Mouse (Mus musculus) lung, embryonic 14.5 days (tissue): Measurements from ENCODE around the gene Col9a2. TPM values are rescaled to one million over a fixed set of nuclear protein-coding genes. Genes with fewer than 3 reads are reported as not detected.

Source experiments
- ATAC-seq: fragments of 200-750 bp; cut with Nextera tagmentation; 2 replicates; pipeline ENCODE4 v1.8.0; 2017; ENCODE audit warnings: mild to moderate bottlenecking, moderate TSS enrichment, moderate library complexity; ENCODE audit not compliant: insufficient read depth
- DNase-seq: peaks from one replicate; pipeline ENCODE4 v3.0.0-alpha.2; 2015
- H3K27ac ChIP-seq: fragments of 300-500 bp; sonication (generic); 2 replicates; pipeline ENCODE4 v1.5.1; 2014; ENCODE audit warnings: low read depth, mild to moderate bottlenecking, moderate library complexity
- H3K27me3 ChIP-seq: fragments of 300-500 bp; sonication (generic); 2 replicates; pipeline ENCODE4 v1.6.1; 2014; ENCODE audit warnings: low read length, control low read depth; ENCODE audit not compliant: insufficient read depth
- H3K36me3 ChIP-seq: fragments of 300-500 bp; sonication (generic); 2 replicates; pipeline ENCODE4 v1.6.1; 2014; ENCODE audit warnings: control low read depth; ENCODE audit not compliant: insufficient read depth
- H3K4me1 ChIP-seq: fragments of 300-500 bp; sonication (generic); 2 replicates; pipeline ENCODE4 v1.6.1; 2014; ENCODE audit warnings: antibody characterized with exemption, control low read depth; ENCODE audit not compliant: insufficient read depth
- H3K4me2 ChIP-seq: fragments of 300-500 bp; sonication (generic); 2 replicates; pipeline ENCODE4 v1.6.1; 2014; ENCODE audit warnings: mild to moderate bottlenecking
- H3K4me3 ChIP-seq: fragments of 300-500 bp; sonication (generic); 2 replicates; pipeline ENCODE4 v1.5.1; 2014; ENCODE audit warnings: low read depth, low read length
- H3K9ac ChIP-seq: fragments of 300-500 bp; sonication (generic); 2 replicates; pipeline ENCODE4 v1.6.1; 2014
- H3K9me3 ChIP-seq: fragments of 300-500 bp; sonication (generic); 2 replicates; pipeline ENCODE4 v1.6.1; 2016; ENCODE audit warnings: low read depth, low read length, control low read depth
- CTCF ChIP-seq: IDR thresholded peaks from 2 replicates; pipeline ENCODE4 v1.5.1; 2016; ENCODE audit warnings: antibody characterized with exemption, low read depth
- WGBS: fragments of 180-500 bp; shearing (Covaris S2); extraction: QIAGEN DNeasy Blood & Tissue Kit; methylation state at CpG from one replicate; pipeline ENCODE4 v1.1.7; 2014; 5-methylcytosine and 5-hydroxymethylcytosine counted together
- polyA plus RNA-seq: library from polyadenylated mRNA; unstranded; fragments of >200 nt; fragmentation: Nextera tagmentation; extraction: Ambion mirVana; gene quantifications from 2 replicates; pipeline ENCODE4 v1.2.1, GENCODE M21; 2014

Col9a2 gene
- polyA plus RNA-seq, 1 experiment from 2014 or later = 9.3 TPM

- no peak overlapping the region for H3K27ac ChIP-seq
- peaks cover 22% of the 10 kb centered on the region for H3K27me3 ChIP-seq
- peak overlapping the region; percentile 77 for H3K4me2 ChIP-seq
- no peak for TF ChIP-seq CTCF
- no peak for DNase-seq
- peak overlapping the region; percentile 43 for H3K4me3 ChIP-seq
- no peak overlapping the region for H3K9ac ChIP-seq
- no peaks in the 10 kb centered on the region for H3K36me3 ChIP-seq
- H3K4me1 ChIP-seq = peaks cover 13% of the 10 kb centered on the region
- no peak for ATAC-seq
- H3K9me3 ChIP-seq = no peaks in the 10 kb centered on the region
- 59% methylated on average over 14 of the region's 14 CpGs for WGBS
Observed at GRCm38 (mm10) chr4:121040323-121040722, 1.1 kb downstream of the Col9a2 start.

DNA sequence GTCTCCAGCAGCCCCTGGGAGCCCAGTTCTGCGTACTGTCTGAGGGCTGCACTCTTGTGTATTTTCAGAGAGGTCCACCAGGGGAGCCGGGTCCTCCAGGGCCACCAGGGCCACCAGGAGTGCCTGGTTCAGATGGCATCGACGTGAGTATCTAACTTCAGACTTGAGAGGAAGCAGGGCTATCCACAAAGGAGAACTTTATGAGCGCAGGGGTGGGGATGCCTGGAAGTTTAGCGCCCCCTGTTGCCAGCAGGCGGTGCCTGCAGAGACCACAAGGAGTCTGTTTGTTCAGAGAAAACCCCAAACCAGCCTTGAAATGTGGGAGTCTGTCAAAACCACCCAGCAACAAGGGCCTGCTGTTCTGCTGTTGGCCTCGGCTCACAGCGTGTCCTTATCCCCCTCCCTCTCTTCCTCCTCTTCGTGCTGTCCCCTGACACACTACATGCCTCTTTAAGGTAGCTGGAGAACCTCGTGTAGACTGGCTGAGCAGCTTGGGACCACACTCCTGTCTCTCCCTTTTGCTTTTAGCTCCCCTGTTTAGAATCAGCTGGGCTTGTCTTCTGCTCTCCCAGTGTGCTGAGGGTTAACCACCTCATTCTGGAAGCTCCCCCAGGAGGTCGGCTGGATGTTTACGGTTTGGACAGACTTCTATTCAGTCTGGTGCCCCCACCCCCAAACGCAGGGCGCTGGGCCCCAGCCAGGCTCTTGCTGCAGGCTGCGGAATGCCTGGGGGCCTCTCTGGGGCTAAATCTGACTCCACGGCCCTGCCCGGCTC lies 1.9 kb downstream of the Col9a2 start:
- 8% methylated on average over 18 of the region's 18 CpGs for WGBS
- H3K9ac ChIP-seq = peak overlapping the region; percentile 23; the same call in 1 of the 2 replicates
- H3K4me3 ChIP-seq = no peak overlapping the region
- H3K27ac ChIP-seq = peak overlapping the region; percentile 88
- H3K4me1 ChIP-seq = peaks cover 13% of the 10 kb centered on the region
- no peaks in the 10 kb centered on the region for H3K36me3 ChIP-seq
- peak; percentile 85 for ATAC-seq
- peaks cover 22% of the 10 kb centered on the region for H3K27me3 ChIP-seq
- H3K4me2 ChIP-seq = peak overlapping the region; percentile 77
- peak; percentile 77 for TF ChIP-seq CTCF
- peak; percentile 87 for DNase-seq
- no peaks in the 10 kb centered on the region for H3K9me3 ChIP-seq

- DNase-seq = no peak
- H3K4me1 ChIP-seq = peaks cover 13% of the 10 kb centered on the region
- no peak overlapping the region for H3K4me3 ChIP-seq
- ATAC-seq = no peak
- no peak for TF ChIP-seq CTCF
- H3K9me3 ChIP-seq = no peaks in the 10 kb centered on the region
- H3K27ac ChIP-seq = no peak overlapping the region
- no peak overlapping the region for H3K4me2 ChIP-seq
- H3K27me3 ChIP-seq = peaks cover 22% of the 10 kb centered on the region
- H3K36me3 ChIP-seq = no peaks in the 10 kb centered on the region
- 73% methylated on average over 5 of the region's 5 CpGs for WGBS
- H3K9ac ChIP-seq = no peak overlapping the region
Observed at GRCm38 (mm10) chr4:121042472-121042871, 3.3 kb downstream of the Col9a2 start.

DNA sequence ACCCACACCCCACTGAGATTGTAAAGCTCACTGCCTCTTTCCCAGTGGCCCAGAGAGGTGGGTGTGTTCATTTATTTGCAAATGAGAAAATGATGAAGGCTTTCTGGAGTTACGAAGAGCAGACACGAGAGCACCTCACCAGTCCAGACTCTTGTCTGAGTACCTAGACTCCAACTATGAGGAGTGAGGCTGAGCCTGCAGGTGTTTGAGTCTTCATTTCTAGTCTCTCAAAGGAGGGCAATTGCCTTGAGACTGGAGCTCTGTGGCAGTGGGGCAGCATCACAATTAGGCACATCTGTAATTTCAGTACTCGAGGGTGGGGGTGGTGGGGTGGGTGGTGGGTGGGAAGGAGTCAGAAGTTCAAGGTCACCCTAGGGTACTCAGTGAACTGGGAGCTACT lies 3.8 kb downstream of the Col9a2 start:
- no peak overlapping the region for H3K4me2 ChIP-seq

GRCm38 (mm10) chr4:121051863-121052262 lies 12.7 kb downstream of the Col9a2 start:
- no peak for ATAC-seq
- H3K4me3 ChIP-seq = no peak overlapping the region
- H3K4me1 ChIP-seq = no peaks in the 10 kb centered on the region
- H3K36me3 ChIP-seq = no peaks in the 10 kb centered on the region
- DNase-seq = no peak
- H3K27me3 ChIP-seq = 0 out of 2 replicates have a peak, but pooled peaks cover 4% of the 10 kb centered on the region
- no peak overlapping the region for H3K27ac ChIP-seq
- no peaks in the 10 kb centered on the region for H3K9me3 ChIP-seq
- WGBS = 40% methylated on average over 4 of the region's 4 CpGs
- H3K9ac ChIP-seq = no peak overlapping the region
- TF ChIP-seq CTCF = peak; percentile 11; the same call in 1 of the 2 replicates
- H3K4me2 ChIP-seq = no peak overlapping the region

More for the DNA sequence above, 3.8 kb downstream of the Col9a2 start:
- 72% methylated on average over 3 of the region's 3 CpGs for WGBS
- H3K9me3 ChIP-seq = no peaks in the 10 kb centered on the region
- H3K4me3 ChIP-seq = no peak overlapping the region
- ATAC-seq (no peak), DNase-seq (no peak)
- peaks cover 22% of the 10 kb centered on the region for H3K27me3 ChIP-seq
- peaks cover 13% of the 10 kb centered on the region for H3K4me1 ChIP-seq
- no peak overlapping the region for H3K27ac ChIP-seq
- no peak for TF ChIP-seq CTCF
- H3K36me3 ChIP-seq = no peaks in the 10 kb centered on the region
- no peak overlapping the region for H3K9ac ChIP-seq

- Histone ChIP-seq H3K4me1 (no peaks in the 10 kb centered on the region), H3K4me3 (peak overlapping the region; percentile 17; the same call in 1 of the 2 replicates), H3K27me3 (0 out of 2 replicates have a peak, but pooled peaks cover 4% of the 10 kb centered on the region), H3K36me3 (no peaks in the 10 kb centered on the region), H3K27ac (no peak overlapping the region), H3K9ac (no peak overlapping the region), H3K4me2 (peak overlapping the region; percentile 45), H3K9me3 (no peaks in the 10 kb centered on the region)
- 11% methylated on average over 35 of the region's 35 CpGs for WGBS
- no peak for TF ChIP-seq CTCF
- ATAC-seq (0 out of 2 replicates have a peak, but pooled peaks have one; percentile 32), DNase-seq (no peak)
Observed at GRCm38 (mm10) chr4:121052454-121053323, 13.5 kb downstream of the Col9a2 start.

GRCm38 (mm10) chr4:121056342-121056741 lies 17.2 kb downstream of the Col9a2 start:
- DNase-seq (no peak), ATAC-seq (0 out of 2 replicates have a peak, but pooled peaks have one; percentile 22)
- Histone ChIP-seq H3K36me3 (peaks cover 11% of the 10 kb centered on the region; the same call in 1 of the 2 replicates), H3K9me3 (no peaks in the 10 kb centered on the region), H3K27me3 (0 out of 2 replicates have a peak, but pooled peaks cover 4% of the 10 kb centered on the region), H3K27ac (no peak overlapping the region), H3K9ac (no peak overlapping the region), H3K4me2 (no peak overlapping the region), H3K4me1 (no peaks in the 10 kb centered on the region), H3K4me3 (no peak overlapping the region)
- peak; percentile 59 for TF ChIP-seq CTCF
- 55% methylated on average over 3 of the region's 3 CpGs for WGBS
